In genomic region chr5:64867551-64867950, GRCm38 (mm10) we compare ENCODE assay signal across 21 mouse cellular contexts.
DNase-seq lines count a peak whose midpoint lies in the region; ATAC-seq and TF ChIP-seq lines count a peak whose summit lies in the region.
"Had no signal": no experiment of that assay in that cellular context is flagged by ENCODE, and none has a peak within 500 bp of the region (broad histone marks: within the 10 kb centered on the region; RNA-seq: fewer than 3 reads in every experiment).

No protein-coding gene starts in this region.

- no peak overlapping the region for H3K4me3 ChIP-seq in embryonic fibroblast, embryonic 13.5 days (ENCODE audit: insufficient read depth, low read length)
- H3K4me3 ChIP-seq: embryonic facial prominence, embryonic 10.5 days; embryonic facial prominence, embryonic 12.5 days; erythroblast, embryonic 14.5 days; forebrain, embryonic 10.5 days; forebrain, embryonic 12.5 days had no signal

- TF ChIP-seq CTCF in embryonic fibroblast, embryonic 13.5 days (IDR thresholded peaks at IDR 0.05; ENCODE audit: borderline replicate concordance, insufficient read depth, low read length) = no peak

- H3K27ac ChIP-seq in embryonic fibroblast, embryonic 13.5 days (ENCODE audit: insufficient read depth, low read length) = peak overlapping the region; percentile 86
- H3K27ac ChIP-seq: embryonic facial prominence, embryonic 10.5 days; embryonic facial prominence, embryonic 12.5 days; forebrain, embryonic 10.5 days; forebrain, embryonic 12.5 days had no signal

- no peak for TF ChIP-seq POLR2A in embryonic fibroblast, embryonic 13.5 days (IDR thresholded peaks at IDR 0.05; ENCODE audit: low read depth, low read length)

- ATAC-seq in megakaryocyte, adult 5-6 weeks (ENCODE audit: poor library complexity, severe bottlenecking) = no peak
- ATAC-seq: activated CD4-positive, CD25-positive, alpha-beta regulatory T cell, adult 4 months; CD4-positive, CD25-positive, alpha-beta regulatory T cell, adult 4 months; forebrain, embryonic 14.5 days had no signal

- DNase-seq in 3134 (ENCODE audit: extremely low read depth, insufficient read length, low spot score) (peak; percentile 42), 3T3-L1 (ENCODE audit: low read depth, low spot score) (peak; percentile 58)
- peak; percentile 53 for DNase-seq in Muller cell, postnatal 12 days (ENCODE audit: inconsistent ontology term)
- no peak for DNase-seq in cerebellum, adult 9-10 months
- DNase-seq in right cerebral cortex, postnatal 10 days (ENCODE audit: low spot score in 2 of 2) = no peak
- DNase-seq in cerebellum, postnatal 4 days (ENCODE audit: low spot score in 2 of 2) = no peak
- DNase-seq: cerebellum, adult 11-12 months; cerebellum, adult 2 months; cerebellum, adult 9-11 months; cerebellum, postnatal 14 days; cerebellum, postnatal 36 days had no signal

- peaks cover 12% of the 10 kb centered on the region for H3K4me1 ChIP-seq in embryonic fibroblast, embryonic 13.5 days (ENCODE audit: control insufficient read depth, insufficient read depth, low read length)
- H3K4me1 ChIP-seq: forebrain, embryonic 12.5 days had no signal

Comparison
In these comparisons a context has a peak if more than half of its experiments do, and no peak if none do; other contexts are left out.
1. DNase-seq: peak in 3134 (single experiment), 3T3-L1 (single experiment) and Muller cell, postnatal 12 days (single experiment); none in cerebellum, adult 9-10 months (single experiment), right cerebral cortex, postnatal 10 days (0 of 2) and cerebellum, postnatal 4 days (0 of 2).